ENCODE assay signal across 11 mouse cellular contexts in the genomic region with DNA sequence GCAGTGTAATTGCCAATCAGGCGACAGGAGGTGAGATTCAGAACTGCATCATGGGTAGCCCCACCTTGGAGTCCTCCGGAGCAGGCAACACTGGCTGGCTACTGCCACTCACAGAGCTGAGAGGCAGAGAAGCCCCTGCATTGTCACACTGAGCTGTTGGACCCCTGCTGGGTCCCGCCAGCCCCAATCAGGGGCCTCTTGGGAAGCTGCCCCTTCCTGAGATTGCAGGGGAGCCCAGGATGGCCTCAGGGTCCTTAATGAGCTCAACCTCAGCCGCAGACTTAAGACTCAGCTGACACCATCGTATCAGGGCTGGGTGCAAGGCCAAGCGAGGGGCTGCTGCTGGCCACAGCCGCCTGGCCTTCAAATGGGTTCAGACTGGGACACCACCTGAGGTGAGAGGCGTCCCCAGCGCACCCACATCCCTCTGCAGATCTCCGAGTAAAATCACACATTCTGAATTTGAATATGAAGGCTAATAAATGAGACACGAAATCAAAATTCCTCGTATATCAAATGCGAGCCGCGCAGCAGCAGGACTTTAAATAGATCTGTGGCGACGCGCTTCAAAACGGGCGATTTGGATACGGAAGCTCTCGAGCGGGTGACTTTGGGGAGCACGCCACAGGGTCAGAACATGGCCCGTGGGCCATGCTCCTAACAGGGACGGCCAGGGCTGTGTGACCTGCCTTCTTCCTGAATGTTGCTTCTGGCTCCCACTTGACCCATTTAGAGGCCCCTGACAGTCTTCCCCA. TPM values are rescaled to one million over a fixed set of nuclear protein-coding genes. Genes with fewer than 3 reads are reported as not detected.
A peak's percentile ranks its signal among the peaks of the same experiment; 100 is the strongest.
DNase-seq lines count a peak whose midpoint lies in the region; ATAC-seq and TF ChIP-seq lines count a peak whose summit lies in the region.
"Had no signal": no experiment of that assay in that cellular context is flagged by ENCODE, and none has a peak within 500 bp of the region (broad histone marks: within the 10 kb centered on the region; RNA-seq: fewer than 3 reads in every experiment).

No protein-coding gene starts in this region.

- DNase-seq in ZHBTc4 (ENCODE audit: low read depth, low spot score) = peak; percentile 60
- DNase-seq in midbrain, embryonic 11.5 days (ENCODE audit: low spot score, missing footprints) = peak; percentile 92
- DNase-seq in frontal cortex, postnatal 14 days (ENCODE audit: low spot score in 2 of 2) = no peak
- no peak for DNase-seq in right cerebral cortex, adult 18-20 months
- no peak for DNase-seq in stomach, postnatal 0 days (ENCODE audit: low spot score)
- DNase-seq in kidney, adult 11 months = no peak
- DNase-seq: adrenal gland, postnatal 25 days; cerebellum, postnatal 14 days; kidney, adult 8-10 months had no signal

- TF ChIP-seq CTCF in ES-Bruce4 (IDR thresholded peaks at IDR 0.05; ENCODE audit: low read depth, low read length) = no peak
- no peak for TF ChIP-seq CTCF in stomach, postnatal 0 days (IDR thresholded peaks at IDR 0.05; ENCODE audit: low read depth)

- peak overlapping the region; percentile 31 for H3K4me3 ChIP-seq in ES-Bruce4 (ENCODE audit: low read depth, low read length)
- peak overlapping the region; percentile 16 for H3K4me3 ChIP-seq in forebrain, embryonic 16.5 days (replicated peaks; ENCODE audit: low read length)
- H3K4me3 ChIP-seq in midbrain, embryonic 11.5 days (ENCODE audit: low read depth, low read length) = no peak overlapping the region; the same call in 1 of the 2 replicates
- no peak overlapping the region for H3K4me3 ChIP-seq in stomach, postnatal 0 days (ENCODE audit: low read depth, low read length)

- WGBS in forebrain, embryonic 16.5 days = 6% methylated on average over 26 of the region's 26 CpGs
- WGBS in midbrain, embryonic 11.5 days = 3% methylated on average over 26 of the region's 26 CpGs
- 1% methylated on average over 26 of the region's 26 CpGs for WGBS in stomach, postnatal 0 days

- TF ChIP-seq EP300 in ES-Bruce4 (IDR thresholded peaks at IDR 0.05; ENCODE audit: insufficient read depth, low read depth, low read length) = no peak
- TF ChIP-seq EP300 in stomach, postnatal 0 days (optimal IDR thresholded peaks at IDR 0.05) = no peak

- no peak overlapping the region for H3K27ac ChIP-seq in ES-Bruce4 (ENCODE audit: insufficient read depth, low read length)
- no peak overlapping the region for H3K27ac ChIP-seq in forebrain, embryonic 16.5 days (ENCODE audit: low read length)
- no peak overlapping the region for H3K27ac ChIP-seq in midbrain, embryonic 11.5 days (ENCODE audit: low read depth, low read length)
- H3K27ac ChIP-seq in stomach, postnatal 0 days (replicated peaks) = no peak overlapping the region

- no peaks in the 10 kb centered on the region; the same call in 1 of the 2 replicates for H3K9me3 ChIP-seq in ES-Bruce4 (replicated peaks; ENCODE audit: control insufficient read depth, insufficient read depth, low read length, poor library complexity, severe bottlenecking)
- no peaks in the 10 kb centered on the region; the same call in 1 of the 2 replicates for H3K9me3 ChIP-seq in forebrain, embryonic 16.5 days (ENCODE audit: control insufficient read depth, low read length)
- no peaks in the 10 kb centered on the region for H3K9me3 ChIP-seq in midbrain, embryonic 11.5 days (ENCODE audit: control insufficient read depth, low read length)
- no peaks in the 10 kb centered on the region for H3K9me3 ChIP-seq in stomach, postnatal 0 days (ENCODE audit: control insufficient read depth, low read length)

- no peaks in the 10 kb centered on the region for H3K36me3 ChIP-seq in ES-Bruce4 (ENCODE audit: control insufficient read depth, insufficient read depth, low read length, poor library complexity, severe bottlenecking)
- no peaks in the 10 kb centered on the region for H3K36me3 ChIP-seq in forebrain, embryonic 16.5 days (ENCODE audit: control insufficient read depth, insufficient read depth)
- no peaks in the 10 kb centered on the region for H3K36me3 ChIP-seq in midbrain, embryonic 11.5 days (ENCODE audit: control insufficient read depth, insufficient read depth, low read length)
- H3K36me3 ChIP-seq in stomach, postnatal 0 days (ENCODE audit: control insufficient read depth, insufficient read depth, low read length) = no peaks in the 10 kb centered on the region

- peak; percentile 62 for ATAC-seq in forebrain, embryonic 16.5 days
- peak; percentile 78 for ATAC-seq in midbrain, embryonic 11.5 days (ENCODE audit: low FRiP score)
- ATAC-seq in stomach, postnatal 0 days (ENCODE audit: low FRiP score, low TSS enrichment) = no peak

- H3K4me2 ChIP-seq in forebrain, embryonic 16.5 days (ENCODE audit: low read length) = peak overlapping the region; percentile 47
- H3K4me2 ChIP-seq in midbrain, embryonic 11.5 days = peak overlapping the region; percentile 34
- no peak overlapping the region for H3K4me2 ChIP-seq in stomach, postnatal 0 days (replicated peaks; ENCODE audit: low read depth)

- H3K9ac ChIP-seq in ES-Bruce4 (ENCODE audit: low read depth, poor library complexity, severe bottlenecking) = peak overlapping the region; percentile 65
- peak overlapping the region; percentile 15; the same call in 1 of the 2 replicates for H3K9ac ChIP-seq in forebrain, embryonic 16.5 days (replicated peaks; ENCODE audit: low read depth, low read length)
- peak overlapping the region; percentile 46 for H3K9ac ChIP-seq in midbrain, embryonic 11.5 days (ENCODE audit: low read length)
- H3K9ac ChIP-seq in stomach, postnatal 0 days (ENCODE audit: low read length) = no peak overlapping the region

- H3K27me3 ChIP-seq in ES-Bruce4 (ENCODE audit: control insufficient read depth, insufficient read depth, low read length, poor library complexity, severe bottlenecking) = no peaks in the 10 kb centered on the region
- no peaks in the 10 kb centered on the region for H3K27me3 ChIP-seq in forebrain, embryonic 16.5 days (replicated peaks; ENCODE audit: control insufficient read depth, insufficient read depth, low read length)
- H3K27me3 ChIP-seq in midbrain, embryonic 11.5 days (ENCODE audit: control insufficient read depth, insufficient read depth, low read length) = peaks cover 7% of the 10 kb centered on the region; the same call in 1 of the 2 replicates
- H3K27me3 ChIP-seq in stomach, postnatal 0 days (ENCODE audit: control insufficient read depth, insufficient read depth, low read length) = 0 out of 2 replicates have a peak, but pooled peaks cover 4% of the 10 kb centered on the region

- TF ChIP-seq POLR2A in ES-Bruce4 (IDR thresholded peaks at IDR 0.05; ENCODE audit: insufficient read depth, low read length) = no peak

- peaks cover 7% of the 10 kb centered on the region for H3K4me1 ChIP-seq in ES-Bruce4 (ENCODE audit: control insufficient read depth, insufficient read depth, low read length)
- H3K4me1 ChIP-seq in forebrain, embryonic 16.5 days (replicated peaks; ENCODE audit: control insufficient read depth, insufficient read depth, low read length) = peaks cover 11% of the 10 kb centered on the region
- H3K4me1 ChIP-seq in midbrain, embryonic 11.5 days (ENCODE audit: control insufficient read depth, insufficient read depth, low read length) = peaks cover 11% of the 10 kb centered on the region
- H3K4me1 ChIP-seq in stomach, postnatal 0 days (replicated peaks; ENCODE audit: control insufficient read depth, insufficient read depth) = no peaks in the 10 kb centered on the region

RNA-seq across cellular contexts. Expression of a gene that starts 51.0 kb away (rescaled TPM):
- polyA plus RNA-seq in ES-Bruce4 (2011; ENCODE audit: insufficient read depth, insufficient read length, low read depth, missing spikeins) = 0.37 and 0.50 TPM in 2 replicates
- 4.4 and 4.5 TPM in 2 replicates for polyA plus RNA-seq in forebrain, embryonic 16.5 days (2015; fragmentation: Nextera tagmentation; extraction: Ambion mirVana)
- 8.2 and 8.7 TPM in 2 replicates for polyA plus RNA-seq in midbrain, embryonic 11.5 days (2014; fragmentation: Nextera tagmentation; extraction: Ambion mirVana)
- polyA plus RNA-seq in stomach, postnatal 0 days (2015; fragmentation: Nextera tagmentation; extraction: Ambion mirVana) = 0.02 TPM in 1 of 2 replicates, not detected in the other

Comparison
In these comparisons a context has a peak if more than half of its experiments do, and no peak if none do; other contexts are left out.
1. H3K4me3 ChIP-seq: peak in ES-Bruce4 (single experiment) and forebrain, embryonic 16.5 days (single experiment); none in midbrain, embryonic 11.5 days (single experiment) and stomach, postnatal 0 days (single experiment).
2. DNase-seq: peak in ZHBTc4 (single experiment) and midbrain, embryonic 11.5 days (single experiment); none in frontal cortex, postnatal 14 days (0 of 2), right cerebral cortex, adult 18-20 months (single experiment), stomach, postnatal 0 days (single experiment) and kidney, adult 11 months (single experiment).